Mouse (Mus musculus) kidney, embryonic 15.5 days (tissue): ENCODE measurements around the gene Atp6v1e1. TPM values are rescaled to one million over a fixed set of nuclear protein-coding genes. Genes with fewer than 3 reads are reported as not detected.
A peak's percentile ranks its signal among the peaks of the same experiment; 100 is the strongest.

ENCODE experiments used
- ATAC-seq: fragments of 200-750 bp; cut with Nextera tagmentation; replicated peaks from 2 replicates; pipeline ENCODE4 v1.8.0; 2017; ENCODE audit warnings: moderate TSS enrichment; ENCODE audit not compliant: low FRiP score
- H3K27ac ChIP-seq: fragments of 300-500 bp; sonication (generic); 2 replicates; pipeline ENCODE4 v1.5.1; 2015; ENCODE audit warnings: mild to moderate bottlenecking, inconsistent platforms
- H3K27me3 ChIP-seq: fragments of 300-500 bp; sonication (generic); 2 replicates; pipeline ENCODE4 v1.6.1; 2015; ENCODE audit warnings: inconsistent platforms
- H3K36me3 ChIP-seq: fragments of 300-500 bp; sonication (generic); 2 replicates; pipeline ENCODE4 v1.6.1; 2015; ENCODE audit warnings: inconsistent platforms
- H3K4me1 ChIP-seq: fragments of 300-500 bp; sonication (generic); 2 replicates; pipeline ENCODE4 v1.6.1; 2015; ENCODE audit warnings: inconsistent platforms
- H3K4me2 ChIP-seq: fragments of 300-500 bp; sonication (generic); 2 replicates; pipeline ENCODE4 v1.6.1; 2015; ENCODE audit warnings: moderate library complexity, mild to moderate bottlenecking, inconsistent platforms
- H3K4me3 ChIP-seq: fragments of 300-500 bp; sonication (generic); replicated peaks from 2 replicates; pipeline ENCODE4 v1.5.1; 2015; ENCODE audit warnings: mild to moderate bottlenecking, inconsistent platforms
- H3K9ac ChIP-seq: fragments of 300-500 bp; sonication (generic); 2 replicates; pipeline ENCODE4 v1.6.1; 2015; ENCODE audit warnings: mild to moderate bottlenecking, inconsistent platforms
- H3K9me3 ChIP-seq: fragments of 300-500 bp; sonication (generic); replicated peaks from 2 replicates; pipeline ENCODE4 v1.6.1; 2016; ENCODE audit warnings: inconsistent platforms
- WGBS: fragments of 180-500 bp; shearing (Covaris S2); methylation state at CpG from one replicate; pipeline ENCODE4 v1.1.7; 2015; ENCODE audit warnings: mixed read lengths; 5-methylcytosine and 5-hydroxymethylcytosine counted together
- polyA plus RNA-seq: library from polyadenylated mRNA; unstranded; fragments of >200 nt; fragmentation: Nextera tagmentation; extraction: Ambion mirVana; gene quantifications from 2 replicates; pipeline ENCODE4 v1.2.1, GENCODE M21; 2015

Atp6v1e1 gene
- polyA plus RNA-seq, 1 experiment from 2014 or later: 155 TPM

DNA sequence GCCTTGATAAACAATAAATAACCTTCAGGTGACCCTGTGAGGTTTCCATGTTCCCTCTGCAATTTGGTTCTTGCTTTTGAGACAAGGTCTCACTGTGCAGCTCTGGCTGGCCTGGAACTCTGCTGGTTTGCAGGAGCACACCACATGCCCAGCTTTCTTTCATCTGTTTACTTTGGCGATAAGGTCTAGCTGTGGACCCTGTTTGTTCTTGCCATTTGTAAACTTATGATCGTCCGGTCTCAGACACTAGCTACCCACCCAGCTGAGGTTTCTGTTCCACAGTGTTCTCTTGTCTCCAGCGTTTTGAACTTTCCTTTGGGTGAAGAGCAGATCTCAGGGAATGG lies 14.9 kb downstream of the Atp6v1e1 start:
- no peak overlapping the region for H3K9ac ChIP-seq
- H3K4me2 ChIP-seq: no peak overlapping the region
- H3K9me3 ChIP-seq: no peaks in the 10 kb centered on the region
- H3K4me3 ChIP-seq: no peak overlapping the region
- peaks cover 88% of the 10 kb centered on the region for H3K36me3 ChIP-seq
- H3K4me1 ChIP-seq: no peaks in the 10 kb centered on the region
- ATAC-seq: no peak
- H3K27me3 ChIP-seq: no peaks in the 10 kb centered on the region
- 94% methylated on average over 4 of the region's 4 CpGs for WGBS
- H3K27ac ChIP-seq: no peak overlapping the region

DNA sequence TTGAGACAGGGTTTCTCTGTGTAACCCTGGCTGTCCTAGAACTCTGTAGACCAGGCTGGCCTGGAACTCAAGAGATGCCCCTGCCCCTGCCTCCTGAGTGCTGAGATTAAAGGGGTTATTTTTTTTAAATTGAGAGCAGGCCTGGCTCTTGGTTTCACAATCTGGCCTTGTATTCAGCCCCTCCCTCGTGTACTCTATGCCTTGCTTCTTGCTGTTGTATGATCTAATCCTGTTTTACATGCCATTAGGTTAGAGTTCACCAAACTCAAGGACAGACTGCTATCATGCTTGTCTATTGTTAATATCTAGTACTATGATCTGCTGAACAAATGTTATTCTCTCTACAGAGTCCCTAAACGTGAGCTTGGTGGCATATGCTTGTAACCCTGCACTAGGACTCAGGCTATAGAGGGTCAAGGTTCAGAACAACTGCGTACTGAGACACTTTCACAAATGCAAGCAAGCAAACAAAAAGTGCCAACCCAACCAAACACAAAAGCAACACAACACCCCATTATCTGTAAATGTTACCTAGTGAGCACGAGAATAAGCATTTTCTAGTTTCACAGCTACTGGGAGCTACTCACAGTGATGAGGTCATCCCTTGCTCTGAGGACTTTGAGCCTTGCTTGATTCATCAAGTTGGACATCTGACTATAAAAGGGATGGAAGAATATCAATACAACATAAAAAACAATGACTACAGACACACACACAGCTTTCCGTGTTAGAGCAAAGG lies 15.4 kb downstream of the Atp6v1e1 start:
- Histone ChIP-seq H3K27me3 (no peaks in the 10 kb centered on the region), H3K4me3 (no peak overlapping the region), H3K4me2 (no peak overlapping the region), H3K36me3 (peaks cover 93% of the 10 kb centered on the region), H3K9ac (no peak overlapping the region), H3K9me3 (no peaks in the 10 kb centered on the region), H3K27ac (no peak overlapping the region), H3K4me1 (no peaks in the 10 kb centered on the region)
- 91% methylated on average over 5 of the region's 5 CpGs for WGBS
- no peak for ATAC-seq

DNA sequence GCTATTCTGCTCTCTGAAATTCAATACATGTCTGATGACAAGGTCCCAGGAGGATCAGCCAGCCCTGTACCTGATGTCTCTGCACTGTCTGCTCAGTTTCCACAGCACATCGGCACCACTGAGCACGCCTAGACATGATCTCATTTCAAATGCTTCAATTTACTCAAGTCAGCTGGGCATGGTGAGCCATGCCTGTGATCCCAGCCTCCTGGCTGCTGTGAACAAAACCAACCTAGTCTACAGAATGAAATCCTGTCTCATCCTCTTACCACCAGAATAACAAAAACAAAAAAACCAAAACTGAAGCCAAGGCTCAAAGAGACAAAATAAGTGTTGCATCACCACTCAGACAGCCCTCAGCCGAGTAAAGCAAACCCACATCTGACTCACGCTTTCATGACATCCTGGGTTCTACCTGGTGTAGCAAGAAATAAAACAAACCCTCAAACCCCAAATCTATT lies 23.0 kb downstream of the Atp6v1e1 start:
- WGBS: 89% methylated on average over 4 of the region's 4 CpGs
- Histone ChIP-seq H3K9ac (no peak overlapping the region), H3K27ac (no peak overlapping the region), H3K4me3 (no peak overlapping the region), H3K9me3 (no peaks in the 10 kb centered on the region), H3K36me3 (peaks cover 99% of the 10 kb centered on the region), H3K27me3 (no peaks in the 10 kb centered on the region), H3K4me1 (no peaks in the 10 kb centered on the region), H3K4me2 (no peak overlapping the region)
- ATAC-seq: no peak

DNA sequence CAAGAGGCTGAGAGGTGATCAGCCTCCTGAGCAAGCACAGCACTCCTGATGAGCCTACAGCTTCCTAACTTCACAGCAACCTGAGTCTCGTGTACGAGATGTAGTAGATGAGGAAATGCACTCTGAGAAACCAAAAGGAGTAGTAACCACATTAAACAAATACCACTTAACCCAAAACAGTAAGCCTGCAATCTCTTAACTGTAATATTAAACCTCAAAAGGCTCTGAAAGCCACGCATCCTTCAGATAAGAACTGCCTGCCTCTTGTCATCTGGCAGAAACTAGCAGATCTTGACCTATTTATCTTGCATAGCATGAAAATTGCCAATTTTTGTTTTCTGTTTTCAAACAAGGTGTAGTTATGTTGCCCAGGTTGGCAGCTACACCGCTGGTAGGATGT lies 23.7 kb downstream of the Atp6v1e1 start:
- H3K36me3 ChIP-seq: peaks cover 99% of the 10 kb centered on the region
- WGBS: 94% methylated on average over 4 of the region's 4 CpGs
- H3K4me2 ChIP-seq: no peak overlapping the region
- H3K9ac ChIP-seq: no peak overlapping the region
- H3K27ac ChIP-seq: no peak overlapping the region
- no peaks in the 10 kb centered on the region for H3K27me3 ChIP-seq
- no peak overlapping the region for H3K4me3 ChIP-seq
- H3K9me3 ChIP-seq: no peaks in the 10 kb centered on the region
- ATAC-seq: no peak
- H3K4me1 ChIP-seq: no peaks in the 10 kb centered on the region

DNA sequence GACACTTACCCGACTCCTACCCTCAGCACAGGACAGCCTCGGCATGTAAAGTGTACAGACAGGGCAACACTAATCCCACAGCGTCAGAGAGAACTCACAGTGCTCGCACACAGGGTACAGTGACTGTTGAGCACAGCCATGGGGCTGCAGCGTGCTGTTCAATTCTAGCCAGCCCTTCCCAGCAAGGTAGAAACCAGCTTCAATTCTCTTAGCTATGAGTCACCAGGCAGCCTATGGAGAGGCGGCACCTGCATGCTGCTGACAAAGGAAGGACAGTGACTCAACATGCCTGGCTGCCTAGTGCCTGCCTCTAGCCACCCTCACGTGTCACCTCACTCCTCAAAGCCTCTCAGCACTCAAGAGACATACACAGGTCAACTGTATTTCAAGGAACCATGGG lies 24.6 kb downstream of the Atp6v1e1 start:
- Histone ChIP-seq H3K4me2 (no peak overlapping the region), H3K27ac (no peak overlapping the region), H3K4me3 (no peak overlapping the region), H3K9me3 (no peaks in the 10 kb centered on the region), H3K27me3 (no peaks in the 10 kb centered on the region), H3K4me1 (no peaks in the 10 kb centered on the region), H3K36me3 (peaks cover 99% of the 10 kb centered on the region), H3K9ac (no peak overlapping the region)
- no peak for ATAC-seq
- 88% methylated on average over 7 of the region's 7 CpGs for WGBS

DNA sequence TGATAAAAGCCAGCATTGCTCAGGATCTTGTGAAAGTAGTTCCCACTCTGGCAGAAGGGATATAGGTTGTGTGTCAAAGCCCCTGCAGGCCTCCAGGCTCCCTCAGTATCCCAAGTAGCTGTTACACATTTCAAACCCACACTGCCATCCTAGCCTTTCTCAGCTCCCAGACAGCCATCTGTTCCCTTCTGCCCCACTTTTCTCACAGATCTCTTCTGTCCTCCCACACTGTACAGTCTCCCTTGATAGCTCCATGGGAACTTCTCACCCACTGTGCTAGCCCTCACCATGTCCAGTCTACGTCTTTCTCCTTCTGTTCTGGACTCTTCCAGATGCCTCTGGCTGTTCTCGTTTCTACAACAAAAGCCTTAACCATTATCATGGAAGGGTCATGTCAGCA lies 26.5 kb downstream of the Atp6v1e1 start:
- H3K4me1 ChIP-seq: 0 out of 2 replicates have a peak, but pooled peaks cover under 1% of the 10 kb centered on the region
- WGBS: 92% methylated on average over 2 of the region's 2 CpGs
- ATAC-seq: no peak
- peaks cover 93% of the 10 kb centered on the region for H3K36me3 ChIP-seq
- no peak overlapping the region for H3K4me3 ChIP-seq
- no peak overlapping the region for H3K27ac ChIP-seq
- no peaks in the 10 kb centered on the region for H3K9me3 ChIP-seq
- H3K27me3 ChIP-seq: no peaks in the 10 kb centered on the region
- no peak overlapping the region for H3K9ac ChIP-seq
- H3K4me2 ChIP-seq: no peak overlapping the region

DNA sequence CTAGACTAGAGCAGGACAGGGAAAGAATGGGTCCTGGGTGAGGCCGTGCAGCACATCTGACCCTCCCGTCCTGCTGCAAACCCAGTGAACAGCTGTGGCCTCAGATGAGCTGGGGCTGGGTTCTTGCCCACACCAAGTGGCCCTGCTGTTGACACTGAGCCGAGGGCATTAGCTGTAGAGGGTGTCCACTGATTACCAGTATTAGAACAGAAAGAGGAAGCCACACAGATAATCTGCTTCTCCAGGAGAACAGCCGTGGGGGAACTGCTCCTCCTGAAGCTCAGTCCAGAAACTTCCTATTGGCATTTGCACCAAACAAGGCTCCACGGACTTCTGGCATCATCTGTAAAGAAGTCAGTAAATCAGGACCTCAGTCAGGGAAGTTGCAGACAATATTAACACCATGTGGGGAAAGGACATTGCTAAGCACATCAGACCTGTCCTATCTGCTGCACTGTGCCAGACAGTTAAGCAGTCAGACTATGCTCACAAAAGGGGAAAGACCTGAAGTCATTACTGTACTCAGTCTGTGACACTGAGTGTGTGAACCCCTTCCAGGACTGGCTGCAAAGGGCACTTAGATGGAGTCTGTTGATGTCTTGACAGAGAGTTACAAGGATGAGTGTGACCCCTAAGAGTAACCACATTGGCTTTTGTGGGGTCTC lies 27.0 kb downstream of the Atp6v1e1 start:
- no peak overlapping the region for H3K4me3 ChIP-seq
- WGBS: 90% methylated on average over 5 of the region's 5 CpGs
- 0 out of 2 replicates have a peak, but pooled peaks cover 2% of the 10 kb centered on the region for H3K4me1 ChIP-seq
- no peaks in the 10 kb centered on the region for H3K9me3 ChIP-seq
- peaks cover 87% of the 10 kb centered on the region for H3K36me3 ChIP-seq
- no peak overlapping the region for H3K9ac ChIP-seq
- no peak for ATAC-seq
- no peak overlapping the region for H3K27ac ChIP-seq
- no peaks in the 10 kb centered on the region for H3K27me3 ChIP-seq
- no peak overlapping the region for H3K4me2 ChIP-seq

DNA sequence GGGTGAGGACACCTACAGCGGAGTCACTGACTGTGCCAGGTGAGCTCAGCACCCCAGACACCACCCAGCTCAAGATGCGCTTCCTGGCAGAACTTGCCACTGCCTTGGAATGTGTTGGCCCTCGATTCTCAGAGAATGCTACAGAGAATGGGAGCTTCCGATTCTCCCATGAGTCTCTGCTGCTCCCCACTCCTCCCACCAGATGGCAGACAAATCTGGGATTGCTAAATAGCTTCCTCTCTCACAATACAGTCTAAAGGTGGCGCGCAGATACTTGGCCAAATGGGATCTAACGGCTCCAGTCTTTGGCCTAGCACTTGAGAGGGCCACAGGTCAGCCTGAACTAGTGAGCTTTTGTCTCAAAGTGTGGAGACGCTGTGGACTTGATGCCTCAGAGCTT lies 29.6 kb downstream of the Atp6v1e1 start:
- WGBS: 75% methylated on average over 8 of the region's 8 CpGs
- no peak overlapping the region for H3K4me3 ChIP-seq
- H3K27ac ChIP-seq: no peak overlapping the region
- H3K9ac ChIP-seq: no peak overlapping the region
- H3K4me2 ChIP-seq: no peak overlapping the region
- no peaks in the 10 kb centered on the region for H3K9me3 ChIP-seq
- no peaks in the 10 kb centered on the region for H3K27me3 ChIP-seq
- H3K4me1 ChIP-seq: 0 out of 2 replicates have a peak, but pooled peaks cover 2% of the 10 kb centered on the region
- H3K36me3 ChIP-seq: peaks cover 61% of the 10 kb centered on the region
- ATAC-seq: no peak

DNA sequence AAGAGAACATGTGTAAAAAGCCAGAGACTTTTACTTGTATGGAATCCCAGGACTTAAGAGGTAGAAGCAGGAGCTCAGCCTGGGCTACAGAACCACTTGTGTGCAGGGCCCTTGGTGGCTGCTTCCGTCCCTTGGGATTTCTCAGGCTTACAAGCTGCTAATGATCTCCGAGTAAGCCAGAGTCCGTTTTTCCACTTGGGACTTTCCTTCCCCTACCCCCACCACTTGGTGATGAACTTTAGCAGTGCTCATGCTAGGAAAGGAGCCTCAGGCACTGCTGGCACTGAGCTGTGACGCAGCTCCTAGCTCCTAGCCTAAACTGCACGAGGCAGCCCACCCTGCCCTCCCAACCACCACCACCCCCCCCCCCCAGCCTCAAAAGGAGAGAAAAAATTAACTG lies 31.9 kb downstream of the Atp6v1e1 start:
- ATAC-seq: peak; percentile 69
- H3K4me2 ChIP-seq: no peak overlapping the region
- 49% methylated on average over 5 of the region's 5 CpGs for WGBS

DNA sequence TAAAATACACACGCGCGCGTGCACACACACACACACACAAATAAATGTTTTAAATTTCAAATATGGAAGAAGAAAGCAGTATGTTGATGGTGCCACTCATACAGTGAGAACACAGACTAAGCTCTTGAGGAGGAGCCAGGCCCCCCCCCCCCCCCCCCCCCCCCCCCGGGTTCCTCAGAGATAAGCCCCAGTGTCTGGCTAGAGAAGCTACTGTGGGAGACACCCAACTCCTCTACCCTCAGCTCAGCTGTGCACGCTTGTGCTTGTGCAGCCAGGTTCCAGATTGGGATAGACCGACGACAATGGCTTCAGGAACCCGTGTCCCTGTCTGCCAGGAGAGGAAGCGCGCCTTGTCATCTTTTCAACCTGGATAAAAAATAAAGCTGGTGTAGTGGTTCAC lies 32.4 kb downstream of the Atp6v1e1 start:
- Histone ChIP-seq H3K27ac (no peak overlapping the region), H3K9ac (no peak overlapping the region), H3K9me3 (no peaks in the 10 kb centered on the region), H3K4me1 (0 out of 2 replicates have a peak, but pooled peaks cover 2% of the 10 kb centered on the region), H3K36me3 (peaks cover 33% of the 10 kb centered on the region), H3K27me3 (no peaks in the 10 kb centered on the region), H3K4me3 (no peak overlapping the region), H3K4me2 (no peak overlapping the region)
- no peak for ATAC-seq
- WGBS: 84% methylated on average over 11 of the region's 11 CpGs

More for the DNA sequence above, 31.9 kb downstream of the Atp6v1e1 start:
- Histone ChIP-seq H3K9ac (no peak overlapping the region), H3K27me3 (no peaks in the 10 kb centered on the region), H3K4me3 (no peak overlapping the region), H3K4me1 (0 out of 2 replicates have a peak, but pooled peaks cover 2% of the 10 kb centered on the region), H3K9me3 (no peaks in the 10 kb centered on the region), H3K36me3 (peaks cover 39% of the 10 kb centered on the region), H3K27ac (no peak overlapping the region)

DNA sequence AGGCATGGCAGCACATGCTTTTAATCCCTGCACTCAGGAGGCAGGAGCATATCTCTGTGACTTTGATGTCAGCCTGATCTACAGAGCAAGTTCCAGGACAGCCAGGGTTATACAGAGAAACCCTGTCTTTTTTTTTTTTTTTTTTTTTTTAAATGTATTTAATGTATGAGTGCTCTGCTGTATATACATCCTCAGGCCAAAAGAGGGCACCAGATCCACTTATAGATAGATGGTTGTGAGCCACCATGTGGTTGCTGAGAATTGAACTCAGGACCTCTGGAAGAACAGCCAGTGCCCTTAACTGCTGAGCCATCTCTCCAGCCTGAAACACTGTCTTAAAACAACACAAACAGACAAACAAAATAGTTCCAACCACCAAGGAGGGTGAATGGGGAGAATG lies 33.7 kb downstream of the Atp6v1e1 start:
- no peak overlapping the region for H3K9ac ChIP-seq
- H3K9me3 ChIP-seq: no peaks in the 10 kb centered on the region
- no peak overlapping the region for H3K4me2 ChIP-seq
- H3K27me3 ChIP-seq: no peaks in the 10 kb centered on the region
- H3K4me1 ChIP-seq: 0 out of 2 replicates have a peak, but pooled peaks cover 2% of the 10 kb centered on the region
- H3K36me3 ChIP-seq: peaks cover 21% of the 10 kb centered on the region
- no peak overlapping the region for H3K4me3 ChIP-seq
- H3K27ac ChIP-seq: no peak overlapping the region
- no peak for ATAC-seq

DNA sequence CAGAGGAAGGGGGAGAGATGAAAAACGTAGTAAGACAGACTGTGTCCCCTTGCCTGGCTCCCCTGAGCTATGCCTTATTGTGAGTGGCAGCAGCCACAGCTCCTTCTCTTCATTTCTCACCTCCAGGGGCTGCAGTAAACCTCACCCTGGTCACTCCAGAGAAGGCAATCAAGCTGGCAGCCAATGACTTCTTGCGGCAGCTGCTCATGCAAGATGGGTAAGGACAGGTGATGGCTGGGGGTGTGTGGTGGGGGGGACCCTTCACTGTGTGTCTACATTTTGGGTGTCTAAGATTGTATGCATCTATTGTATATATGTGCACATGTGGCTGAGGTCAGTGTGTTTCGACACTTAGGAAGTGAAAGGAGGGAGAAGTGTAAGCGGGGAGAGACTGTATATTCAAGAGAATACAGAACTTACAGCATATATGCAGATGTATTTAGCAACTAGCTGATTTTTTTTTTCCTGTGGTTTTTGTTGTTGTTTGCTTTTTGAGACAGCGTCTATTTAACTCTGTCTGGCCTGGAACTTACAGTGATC lies 34.5 kb downstream of the Atp6v1e1 start:
- WGBS: 62% methylated on average over 5 of the region's 5 CpGs
- Histone ChIP-seq H3K36me3 (peaks cover 13% of the 10 kb centered on the region), H3K4me3 (no peak overlapping the region), H3K4me2 (no peak overlapping the region), H3K27ac (no peak overlapping the region), H3K27me3 (no peaks in the 10 kb centered on the region), H3K4me1 (0 out of 2 replicates have a peak, but pooled peaks cover 2% of the 10 kb centered on the region), H3K9me3 (no peaks in the 10 kb centered on the region), H3K9ac (no peak overlapping the region)
- ATAC-seq: no peak
